Mouse (Mus musculus) layer of hippocampus, adult 2 months (tissue): ENCODE measurements at regions not wholly inside any gene's neighbourhood (a gene's known extent, or its start where the extent isn't known, plus 50 kb on each side); places are given as distances from the start of the nearest gene placed in this dataset.
A peak's percentile ranks its signal among the peaks of the same experiment; 100 is the strongest.

Experiments used
- DNase-seq, 2 experiments: peaks; one replicate each; pipeline ENCODE4 v3.0.0; 2022; ENCODE audit warnings: low spot score in 2 of 2
- H3K27ac ChIP-seq: fragments of 200-600 bp; 2 replicates; pipeline ENCODE4 v1.8.1; 2022
- H3K4me3 ChIP-seq: fragments of 200-600 bp; 2 replicates; pipeline ENCODE4 v1.8.1; 2022; ENCODE audit warnings: mild to moderate bottlenecking
- CTCF ChIP-seq: fragments of 200-600 bp; conservative IDR thresholded peaks from 2 replicates; pipeline ENCODE4 v1.8.1; 2022; ENCODE audit warnings: antibody characterized with exemption, mild to moderate bottlenecking, moderate library complexity

- DNase-seq, result no peak
- no peak for TF ChIP-seq CTCF
- H3K4me3 ChIP-seq, result no peak overlapping the region
These were observed 161.1 kb downstream of the Edem1 start for GRCm38 (mm10) chr6:108989506-108989905.

DNA sequence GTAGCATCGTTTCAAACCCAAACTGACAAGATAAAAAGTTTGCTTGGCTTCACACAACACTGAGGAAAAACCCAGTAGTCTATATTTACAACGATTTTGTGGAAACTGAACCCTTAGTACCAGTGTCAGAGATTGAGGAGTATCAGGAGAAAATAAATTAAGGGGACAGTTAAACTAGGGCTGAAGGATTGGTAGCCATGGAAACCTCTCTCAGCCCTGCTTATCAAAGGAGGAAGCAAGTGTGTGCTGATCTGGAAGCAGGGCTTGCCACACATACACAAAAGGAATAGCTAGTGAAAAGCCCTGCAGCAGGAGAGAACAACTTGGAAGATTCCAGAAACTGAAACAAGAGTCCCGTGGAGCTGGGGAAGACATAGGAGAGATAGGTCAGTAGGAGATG lies 165.3 kb downstream of the Edem1 start:
- no peak overlapping the region for H3K4me3 ChIP-seq
- TF ChIP-seq CTCF, result no peak
- no peak overlapping the region for H3K27ac ChIP-seq
- no peak for DNase-seq

More at GRCm38 (mm10) chr6:108989506-108989905, 161.1 kb downstream of the Edem1 start:
- H3K27ac ChIP-seq, result no peak overlapping the region

- DNase-seq, result no peak
- Histone ChIP-seq H3K27ac (peak overlapping the region; percentile 7; the same call in 1 of the 2 replicates), H3K4me3 (no peak overlapping the region)
- no peak for TF ChIP-seq CTCF
These were observed 176.0 kb downstream of the Edem1 start for GRCm38 (mm10) chr6:109004443-109004842.

- Histone ChIP-seq H3K27ac (no peak overlapping the region), H3K4me3 (no peak overlapping the region)
- DNase-seq, result no peak
- TF ChIP-seq CTCF, result no peak
These were observed 180.9 kb downstream of the Edem1 start for GRCm38 (mm10) chr6:109009364-109009763.

DNA sequence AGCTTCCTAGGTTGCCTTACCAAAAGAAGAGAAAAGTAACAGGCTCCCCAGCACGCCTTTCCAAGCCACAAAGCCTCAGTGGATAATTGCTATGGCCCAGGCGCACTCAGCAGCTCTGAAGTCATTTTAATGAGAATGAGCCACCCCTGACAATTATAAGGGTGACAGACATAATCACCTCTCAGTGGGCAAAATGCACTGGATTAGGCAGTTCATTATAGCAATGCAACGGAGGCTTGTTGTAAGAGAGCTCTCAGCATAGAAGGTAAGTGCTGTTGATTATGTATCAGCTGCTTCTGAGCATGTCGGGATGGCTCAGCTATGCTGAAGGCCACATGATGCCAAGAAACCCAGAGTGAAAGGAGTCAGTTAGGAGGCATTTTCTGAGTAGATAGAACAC lies 181.4 kb downstream of the Edem1 start:
- TF ChIP-seq CTCF, result no peak
- no peak for DNase-seq
- Histone ChIP-seq H3K4me3 (no peak overlapping the region), H3K27ac (no peak overlapping the region)

DNA sequence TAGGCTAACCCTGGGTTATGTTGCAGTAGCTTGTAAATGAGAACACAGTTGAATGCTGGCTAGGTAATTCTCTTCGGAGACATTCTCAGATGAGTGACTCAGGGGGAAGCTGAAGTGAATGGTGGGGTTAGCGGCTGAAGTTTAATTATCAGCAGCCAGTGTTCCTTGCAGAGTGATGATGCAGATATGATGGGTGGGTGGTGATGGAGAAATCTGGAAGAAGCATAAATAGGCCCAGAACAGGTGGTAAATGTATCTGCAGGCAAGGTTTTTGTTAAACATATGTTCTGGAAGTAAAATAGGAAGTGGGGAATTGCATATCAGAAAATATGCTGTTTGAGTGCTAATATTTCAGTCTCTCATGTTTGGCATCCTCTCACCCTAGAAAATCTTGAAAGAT lies 191.3 kb downstream of the Edem1 start:
- no peak for TF ChIP-seq CTCF
- H3K27ac ChIP-seq, result no peak overlapping the region
- peak; percentile 13 to 42 for DNase-seq
- no peak overlapping the region for H3K4me3 ChIP-seq
